Mouse (Mus musculus) liver, postnatal 0 days (tissue): ENCODE measurements around the gene Pmp22. TPM values are rescaled to one million over a fixed set of nuclear protein-coding genes. Genes with fewer than 3 reads are reported as not detected.
A peak's percentile ranks its signal among the peaks of the same experiment; 100 is the strongest.

Experiments used
- ATAC-seq: fragments of 200-750 bp; cut with Nextera tagmentation; 2 replicates; pipeline ENCODE4 v1.8.0; 2017; ENCODE audit warnings: mild to moderate bottlenecking, moderate library complexity
- DNase-seq: peaks from one replicate; pipeline ENCODE4 v3.0.0-alpha.2; 2016
- H3K27ac ChIP-seq: fragments of 300-500 bp; sonication (generic); 2 replicates; pipeline ENCODE4 v1.5.1; 2014; ENCODE audit warnings: antibody characterized with exemption, moderate library complexity, mild to moderate bottlenecking, low read depth
- H3K27me3 ChIP-seq: fragments of 300-500 bp; sonication (generic); 2 replicates; pipeline ENCODE4 v1.6.1; 2014; ENCODE audit warnings: low read length, control low read depth, mixed read lengths; ENCODE audit not compliant: insufficient read depth
- H3K36me3 ChIP-seq: fragments of 300-500 bp; sonication (generic); replicated peaks from 2 replicates; pipeline ENCODE4 v1.6.1; 2014; ENCODE audit warnings: mild to moderate bottlenecking, control low read depth, low read length, moderate library complexity, mixed read lengths; ENCODE audit not compliant: insufficient read depth
- H3K4me1 ChIP-seq: fragments of 300-500 bp; sonication (generic); 2 replicates; pipeline ENCODE4 v1.6.1; 2014; ENCODE audit warnings: antibody characterized with exemption, mild to moderate bottlenecking, control low read depth; ENCODE audit not compliant: insufficient read depth
- H3K4me2 ChIP-seq: fragments of 300-500 bp; sonication (generic); 2 replicates; pipeline ENCODE4 v1.6.1; 2014; ENCODE audit warnings: low read depth, mild to moderate bottlenecking, low read length, moderate library complexity, mixed read lengths
- H3K4me3 ChIP-seq: fragments of 300-500 bp; sonication (generic); 2 replicates; pipeline ENCODE4 v1.5.1; 2014; ENCODE audit warnings: low read depth, low read length
- H3K9ac ChIP-seq: fragments of 300-500 bp; sonication (generic); replicated peaks from 2 replicates; pipeline ENCODE4 v1.6.1; 2014; ENCODE audit warnings: mild to moderate bottlenecking, moderate library complexity
- H3K9me3 ChIP-seq: fragments of 300-500 bp; sonication (generic); 2 replicates; pipeline ENCODE4 v1.6.1; 2016; ENCODE audit warnings: mild to moderate bottlenecking, control low read depth, low read length, mixed read lengths
- CTCF ChIP-seq: sonication (generic); IDR thresholded peaks from 2 replicates; pipeline ENCODE4 v1.5.1; 2016; ENCODE audit warnings: antibody characterized with exemption, low read depth
- EP300 ChIP-seq: IDR thresholded peaks from 2 replicates; pipeline ENCODE4 v1.6.1; 2016; ENCODE audit warnings: antibody characterized with exemption, low read depth, mild to moderate bottlenecking
- WGBS: fragments of 180-500 bp; shearing (Covaris S2); extraction: QIAGEN DNeasy Blood & Tissue Kit; methylation state at CpG from one replicate; pipeline ENCODE4 v1.1.7; 2014; ENCODE audit not compliant: insufficient replicate concordance; 5-methylcytosine and 5-hydroxymethylcytosine counted together
- polyA plus RNA-seq: library from polyadenylated mRNA; unstranded; fragments of >200 nt; fragmentation: Nextera tagmentation; extraction: Ambion mirVana; gene quantifications from 2 replicates; pipeline ENCODE4 v1.2.1, GENCODE M21; 2015

The Pmp22 gene
- polyA plus RNA-seq, 1 experiment from 2014 or later, result 12.9 TPM

- WGBS, result 37% methylated on average over 8 of the region's 8 CpGs
- Histone ChIP-seq H3K4me3 (peak overlapping the region; percentile 57; the same call in 1 of the 2 replicates), H3K27ac (no peak overlapping the region), H3K4me2 (peak overlapping the region; percentile 73), H3K27me3 (peaks cover 21% of the 10 kb centered on the region), H3K9ac (peak overlapping the region; percentile 58), H3K36me3 (peaks cover 5% of the 10 kb centered on the region; the same call in 1 of the 2 replicates), H3K9me3 (no peaks in the 10 kb centered on the region), H3K4me1 (peaks cover 6% of the 10 kb centered on the region; the same call in 1 of the 2 replicates)
- TF ChIP-seq CTCF (no peak), EP300 (no peak)
- DNase-seq, result no peak
- ATAC-seq, result no peak
These were observed 1.7 kb downstream of the Pmp22 start for GRCm38 (mm10) chr11:63130497-63130896.

GRCm38 (mm10) chr11:63131001-63131692 is 2.4 kb downstream of the Pmp22 start:
- H3K27ac ChIP-seq, result peak overlapping the region; percentile 93
- 5% methylated on average over 33 of the region's 33 CpGs for WGBS
- TF ChIP-seq EP300 (no peak), CTCF (0 out of 2 replicates have a peak, but pooled peaks have one; percentile 1)
- peaks cover 5% of the 10 kb centered on the region; the same call in 1 of the 2 replicates for H3K36me3 ChIP-seq
- peaks cover 21% of the 10 kb centered on the region for H3K27me3 ChIP-seq
- H3K4me3 ChIP-seq, result peak overlapping the region; percentile 57
- peak; percentile 52 for DNase-seq
- ATAC-seq, result peak; percentile 35; the same call in 1 of the 2 replicates
- H3K4me1 ChIP-seq, result peaks cover 6% of the 10 kb centered on the region; the same call in 1 of the 2 replicates
- H3K4me2 ChIP-seq, result peak overlapping the region; percentile 73
- peak overlapping the region; percentile 58 for H3K9ac ChIP-seq
- H3K9me3 ChIP-seq, result no peaks in the 10 kb centered on the region

GRCm38 (mm10) chr11:63131693-63132040 is 2.9 kb downstream of the Pmp22 start:
- peak overlapping the region; percentile 58 for H3K9ac ChIP-seq
- TF ChIP-seq EP300, result no peak
- no peak for TF ChIP-seq CTCF
- peaks cover 21% of the 10 kb centered on the region for H3K27me3 ChIP-seq
- peaks cover 5% of the 10 kb centered on the region; the same call in 1 of the 2 replicates for H3K36me3 ChIP-seq
- peak overlapping the region; percentile 93 for H3K27ac ChIP-seq
- peaks cover 6% of the 10 kb centered on the region; the same call in 1 of the 2 replicates for H3K4me1 ChIP-seq
- H3K4me2 ChIP-seq, result peak overlapping the region; percentile 73
- H3K9me3 ChIP-seq, result no peaks in the 10 kb centered on the region
- ATAC-seq (no peak), DNase-seq (no peak)
- WGBS, result 11% methylated on average over 11 of the region's 11 CpGs
- peak overlapping the region; percentile 57 for H3K4me3 ChIP-seq

- H3K9ac ChIP-seq, result peak overlapping the region; percentile 58
- H3K36me3 ChIP-seq, result peaks cover 5% of the 10 kb centered on the region; the same call in 1 of the 2 replicates
- H3K27me3 ChIP-seq, result peaks cover 21% of the 10 kb centered on the region
- TF ChIP-seq CTCF (no peak), EP300 (no peak)
- peak overlapping the region; percentile 73 for H3K4me2 ChIP-seq
- H3K27ac ChIP-seq, result peak overlapping the region; percentile 93
- no peaks in the 10 kb centered on the region for H3K9me3 ChIP-seq
- ATAC-seq (no peak; the same call in 1 of the 2 replicates), DNase-seq (no peak)
- H3K4me3 ChIP-seq, result peak overlapping the region; percentile 57
- WGBS, result 4% methylated on average over 11 of the region's 11 CpGs
- H3K4me1 ChIP-seq, result peaks cover 6% of the 10 kb centered on the region; the same call in 1 of the 2 replicates
These were observed 3.3 kb downstream of the Pmp22 start for GRCm38 (mm10) chr11:63132151-63132500.

- Histone ChIP-seq H3K9me3 (no peaks in the 10 kb centered on the region), H3K36me3 (peaks cover 5% of the 10 kb centered on the region; the same call in 1 of the 2 replicates), H3K4me1 (peaks cover 6% of the 10 kb centered on the region; the same call in 1 of the 2 replicates), H3K9ac (peak overlapping the region; percentile 58), H3K27me3 (peaks cover 21% of the 10 kb centered on the region), H3K27ac (peak overlapping the region; percentile 93), H3K4me3 (peak overlapping the region; percentile 57), H3K4me2 (peak overlapping the region; percentile 73)
- TF ChIP-seq EP300 (no peak), CTCF (no peak; the same call in 1 of the 2 replicates)
- peak; percentile 88 for ATAC-seq
- WGBS, result 2% methylated on average over 66 of the region's 66 CpGs
- DNase-seq, result peak; percentile 84
These were observed 4.0 kb downstream of the Pmp22 start for GRCm38 (mm10) chr11:63132501-63133435.
